Mouse (Mus musculus): ENCODE data around the gene Catsperd. TPM values are rescaled to one million over a fixed set of nuclear protein-coding genes. Genes with fewer than 3 reads are reported as not detected.

The Catsperd gene
- total RNA-seq, 1 experiment = 1.3 TPM

- Histone ChIP-seq H3K4me1 (ENCODE audit: control insufficient read depth in 2 of 2, insufficient read depth in 2 of 2, low read length in 2 of 2, poor library complexity in 1 of 2) (peaks cover 7% of the 10 kb centered on the region in 2 experiments; a peak in 3 of 4 replicates), H3K27ac (ENCODE audit: insufficient read depth, low read depth, low read length, poor library complexity, severe bottlenecking) (peak overlapping the region; percentile 50), H3K9ac (ENCODE audit: insufficient read depth, low read depth, low read length, poor library complexity, severe bottlenecking) (no peak overlapping the region), H3K9me3 (ENCODE audit: control insufficient read depth, insufficient read depth, low read depth, low read length) (no peaks in the 10 kb centered on the region), H3K36me3 (ENCODE audit: control insufficient read depth, insufficient read depth, low read length, poor library complexity, severe bottlenecking) (no peaks in the 10 kb centered on the region), H3K4me3 (ENCODE audit: insufficient read depth in 1 of 2, low read depth in 1 of 2, low read length in 2 of 2, poor library complexity in 1 of 2, severe bottlenecking in 1 of 2) (peak overlapping the region; percentile 6 to 61; a peak in 2 of 4 replicates)
- peak; percentile 33; the same call in 1 of the 2 replicates for TF ChIP-seq ZNF384 (IDR thresholded peaks at IDR 0.05; ENCODE audit: low read depth, low read length)
- TF ChIP-seq CHD2 (IDR thresholded peaks at IDR 0.05; ENCODE audit: low read depth, low read length) = no peak
- peak; percentile 81 for DNase-seq (ENCODE audit: low read depth, low spot score)
- in situ Hi-C loops (cut with MboI; ENCODE audit: low sequenced_read_pairs in 2 of 2, unreplicated experiment in 2 of 2) = no loop called here
Measured at GRCm38 (mm10) chr17:56631807-56632206, 3.9 kb downstream of the Catsperd start.

GRCm38 (mm10) chr17:56634023-56634422 lies 6.1 kb downstream of the Catsperd start:
- Histone ChIP-seq H3K9me3 (ENCODE audit: control insufficient read depth, insufficient read depth, low read depth, low read length) (no peaks in the 10 kb centered on the region), H3K4me3 (ENCODE audit: insufficient read depth in 1 of 2, low read depth in 1 of 2, low read length in 2 of 2, poor library complexity in 1 of 2, severe bottlenecking in 1 of 2) (no peak overlapping the region), H3K4me1 (ENCODE audit: control insufficient read depth in 2 of 2, insufficient read depth in 2 of 2, low read length in 2 of 2, poor library complexity in 1 of 2) (peaks cover 6 to 7% of the 10 kb centered on the region in 2 experiments; a peak in 3 of 4 replicates), H3K9ac (ENCODE audit: insufficient read depth, low read depth, low read length, poor library complexity, severe bottlenecking) (no peak overlapping the region), H3K27ac (ENCODE audit: insufficient read depth, low read depth, low read length, poor library complexity, severe bottlenecking) (no peak overlapping the region), H3K36me3 (ENCODE audit: control insufficient read depth, insufficient read depth, low read length, poor library complexity, severe bottlenecking) (no peaks in the 10 kb centered on the region)
- no peak for TF ChIP-seq ZNF384 (IDR thresholded peaks at IDR 0.05; ENCODE audit: low read depth, low read length)
- TF ChIP-seq HCFC1 (IDR thresholded peaks at IDR 0.05; ENCODE audit: borderline replicate concordance, insufficient read depth, low read length) = no peak
- no peak for TF ChIP-seq CHD2 (IDR thresholded peaks at IDR 0.05; ENCODE audit: low read depth, low read length)
- TF ChIP-seq MAFK (IDR thresholded peaks at IDR 0.05; ENCODE audit: insufficient read depth, low read depth, low read length) = no peak
- no peak for TF ChIP-seq ZC3H11A (IDR thresholded peaks at IDR 0.05; ENCODE audit: borderline replicate concordance, low read depth, low read length)
- no peak for DNase-seq (ENCODE audit: low read depth, low spot score)
- in situ Hi-C loops (cut with MboI; ENCODE audit: low sequenced_read_pairs in 2 of 2, unreplicated experiment in 2 of 2) = no loop called here

- H3K4me3 ChIP-seq (ENCODE audit: insufficient read depth in 1 of 2, low read depth in 1 of 2, low read length in 2 of 2, poor library complexity in 1 of 2, severe bottlenecking in 1 of 2) = no peak overlapping the region
- no peak overlapping the region for H3K9ac ChIP-seq (ENCODE audit: insufficient read depth, low read depth, low read length, poor library complexity, severe bottlenecking)
- H3K27ac ChIP-seq (ENCODE audit: insufficient read depth, low read depth, low read length, poor library complexity, severe bottlenecking) = no peak overlapping the region
- H3K4me1 ChIP-seq (ENCODE audit: control insufficient read depth in 2 of 2, insufficient read depth in 2 of 2, low read length in 2 of 2, poor library complexity in 1 of 2) = no peaks in the 10 kb centered on the region
- no peaks in the 10 kb centered on the region for H3K36me3 ChIP-seq (ENCODE audit: control insufficient read depth, insufficient read depth, low read length, poor library complexity, severe bottlenecking)
- no peaks in the 10 kb centered on the region for H3K9me3 ChIP-seq (ENCODE audit: control insufficient read depth, insufficient read depth, low read depth, low read length)
- DNase-seq (ENCODE audit: low read depth, low spot score) = no peak
- in situ Hi-C loops (cut with MboI; ENCODE audit: low sequenced_read_pairs in 2 of 2, unreplicated experiment in 2 of 2) = no loop called here
- no peak for TF ChIP-seq MAFK (IDR thresholded peaks at IDR 0.05; ENCODE audit: insufficient read depth, low read depth, low read length)
- no peak for TF ChIP-seq HCFC1 (IDR thresholded peaks at IDR 0.05; ENCODE audit: borderline replicate concordance, insufficient read depth, low read length)
- TF ChIP-seq ZC3H11A (IDR thresholded peaks at IDR 0.05; ENCODE audit: borderline replicate concordance, low read depth, low read length) = no peak
- TF ChIP-seq ZNF384 (IDR thresholded peaks at IDR 0.05; ENCODE audit: low read depth, low read length) = no peak
- TF ChIP-seq CHD2 (IDR thresholded peaks at IDR 0.05; ENCODE audit: low read depth, low read length) = no peak
Measured at GRCm38 (mm10) chr17:56643237-56643636, 15.3 kb downstream of the Catsperd start.

GRCm38 (mm10) chr17:56647546-56647945 lies 19.6 kb downstream of the Catsperd start:
- no peak overlapping the region for H3K4me3 ChIP-seq (ENCODE audit: insufficient read depth in 1 of 2, low read depth in 1 of 2, low read length in 2 of 2, poor library complexity in 1 of 2, severe bottlenecking in 1 of 2)
- no peak overlapping the region for H3K27ac ChIP-seq (ENCODE audit: insufficient read depth, low read depth, low read length, poor library complexity, severe bottlenecking)
- peaks cover 0 to 4% of the 10 kb centered on the region in 2 experiments; a peak in 2 of 4 replicates for H3K4me1 ChIP-seq (ENCODE audit: control insufficient read depth in 2 of 2, insufficient read depth in 2 of 2, low read length in 2 of 2, poor library complexity in 1 of 2)
- H3K9me3 ChIP-seq (ENCODE audit: control insufficient read depth, insufficient read depth, low read depth, low read length) = no peaks in the 10 kb centered on the region
- no peaks in the 10 kb centered on the region for H3K36me3 ChIP-seq (ENCODE audit: control insufficient read depth, insufficient read depth, low read length, poor library complexity, severe bottlenecking)
- DNase-seq (ENCODE audit: low read depth, low spot score) = no peak
- in situ Hi-C loops (cut with MboI; ENCODE audit: low sequenced_read_pairs in 2 of 2, unreplicated experiment in 2 of 2) = no loop called here
- no peak for TF ChIP-seq CHD2 (IDR thresholded peaks at IDR 0.05; ENCODE audit: low read depth, low read length)
- TF ChIP-seq ZC3H11A (IDR thresholded peaks at IDR 0.05; ENCODE audit: borderline replicate concordance, low read depth, low read length) = no peak
- no peak for TF ChIP-seq ZNF384 (IDR thresholded peaks at IDR 0.05; ENCODE audit: low read depth, low read length)
- TF ChIP-seq MAFK (IDR thresholded peaks at IDR 0.05; ENCODE audit: insufficient read depth, low read depth, low read length) = no peak
- no peak for TF ChIP-seq HCFC1 (IDR thresholded peaks at IDR 0.05; ENCODE audit: borderline replicate concordance, insufficient read depth, low read length)
- H3K9ac ChIP-seq (ENCODE audit: insufficient read depth, low read depth, low read length, poor library complexity, severe bottlenecking) = no peak overlapping the region

GRCm38 (mm10) chr17:56651801-56652200 lies 23.9 kb downstream of the Catsperd start:
- H3K4me1 ChIP-seq (ENCODE audit: control insufficient read depth in 2 of 2, insufficient read depth in 2 of 2, low read length in 2 of 2, poor library complexity in 1 of 2) = peaks cover 0 to 4% of the 10 kb centered on the region in 2 experiments; a peak in 2 of 4 replicates
- no peaks in the 10 kb centered on the region for H3K36me3 ChIP-seq (ENCODE audit: control insufficient read depth, insufficient read depth, low read length, poor library complexity, severe bottlenecking)
- no peak overlapping the region for H3K27ac ChIP-seq (ENCODE audit: insufficient read depth, low read depth, low read length, poor library complexity, severe bottlenecking)
- DNase-seq (ENCODE audit: low read depth, low spot score) = no peak
- no peaks in the 10 kb centered on the region for H3K9me3 ChIP-seq (ENCODE audit: control insufficient read depth, insufficient read depth, low read depth, low read length)
- no peak overlapping the region for H3K9ac ChIP-seq (ENCODE audit: insufficient read depth, low read depth, low read length, poor library complexity, severe bottlenecking)
- in situ Hi-C loops (cut with MboI; ENCODE audit: low sequenced_read_pairs in 2 of 2, unreplicated experiment in 2 of 2) = no loop called here
- H3K4me3 ChIP-seq (ENCODE audit: insufficient read depth in 1 of 2, low read depth in 1 of 2, low read length in 2 of 2, poor library complexity in 1 of 2, severe bottlenecking in 1 of 2) = no peak overlapping the region
- TF ChIP-seq MAFK (IDR thresholded peaks at IDR 0.05; ENCODE audit: insufficient read depth, low read depth, low read length) = no peak
- no peak for TF ChIP-seq ZC3H11A (IDR thresholded peaks at IDR 0.05; ENCODE audit: borderline replicate concordance, low read depth, low read length)
- no peak for TF ChIP-seq HCFC1 (IDR thresholded peaks at IDR 0.05; ENCODE audit: borderline replicate concordance, insufficient read depth, low read length)
- TF ChIP-seq ZNF384 (IDR thresholded peaks at IDR 0.05; ENCODE audit: low read depth, low read length) = no peak
- TF ChIP-seq CHD2 (IDR thresholded peaks at IDR 0.05; ENCODE audit: low read depth, low read length) = no peak
